Mouse (Mus musculus) midbrain, embryonic 12.5 days (tissue): ENCODE measurements around the gene Afdn. TPM values are rescaled to one million over a fixed set of nuclear protein-coding genes. Genes with fewer than 3 reads are reported as not detected.
"Not testable (repeated sequence)": the region's sequence is repeated elsewhere in the genome, so short reads cannot be mapped to it uniquely, and the experiment has no call there.

Source experiments
- ATAC-seq: fragments of 200-750 bp; cut with Nextera tagmentation; 2 replicates; pipeline ENCODE4 v1.8.0; 2017; ENCODE audit warnings: low read depth, moderate TSS enrichment, moderate library complexity; ENCODE audit not compliant: low FRiP score
- H3K27ac ChIP-seq: fragments of 300-500 bp; sonication (generic); replicated peaks from 2 replicates; pipeline ENCODE4 v1.5.1; 2016; ENCODE audit warnings: mild to moderate bottlenecking
- H3K27me3 ChIP-seq: fragments of 300-500 bp; sonication (generic); 2 replicates; pipeline ENCODE4 v1.6.1; 2016; ENCODE audit warnings: mild to moderate bottlenecking
- H3K36me3 ChIP-seq: fragments of 300-500 bp; sonication (generic); 2 replicates; pipeline ENCODE4 v1.6.1; 2016
- H3K4me1 ChIP-seq: fragments of 300-500 bp; sonication (generic); 2 replicates; pipeline ENCODE4 v1.6.1; 2016
- H3K4me2 ChIP-seq: fragments of 300-500 bp; sonication (generic); replicated peaks from 2 replicates; pipeline ENCODE4 v1.6.1; 2016; ENCODE audit warnings: mild to moderate bottlenecking, moderate library complexity
- H3K4me3 ChIP-seq: fragments of 300-500 bp; sonication (generic); 2 replicates; pipeline ENCODE4 v1.5.1; 2016; ENCODE audit warnings: mild to moderate bottlenecking
- H3K9ac ChIP-seq: fragments of 300-500 bp; sonication (generic); replicated peaks from 2 replicates; pipeline ENCODE4 v1.6.1; 2016; ENCODE audit warnings: mild to moderate bottlenecking, moderate library complexity
- H3K9me3 ChIP-seq: fragments of 300-500 bp; sonication (generic); 2 replicates; pipeline ENCODE4 v1.6.1; 2016; ENCODE audit warnings: mild to moderate bottlenecking
- WGBS: fragments of 180-500 bp; shearing (Covaris S2); methylation state at CpG from one replicate; pipeline ENCODE4 v1.1.7; 2016; 5-methylcytosine and 5-hydroxymethylcytosine counted together
- polyA plus RNA-seq: library from polyadenylated mRNA; unstranded; fragments of >200 nt; fragmentation: Nextera tagmentation; extraction: Ambion mirVana; gene quantifications from 2 replicates; pipeline ENCODE4 v1.2.1, GENCODE M21; 2016

Afdn gene
- polyA plus RNA-seq, 1 experiment from 2014 or later: 162 TPM

- not testable (repeated sequence) for H3K4me1 ChIP-seq, H3K27me3 ChIP-seq, H3K36me3 ChIP-seq, H3K4me2 ChIP-seq, ATAC-seq, H3K27ac ChIP-seq, H3K9me3 ChIP-seq, H3K4me3 ChIP-seq, H3K9ac ChIP-seq
- WGBS: 90% methylated on average over 2 of the region's 2 CpGs
Measured at GRCm38 (mm10) chr17:13935364-13935763, 175.0 kb downstream of the Afdn start.

GRCm38 (mm10) chr17:13937787-13938186 lies 177.4 kb downstream of the Afdn start:
- no peaks in the 10 kb centered on the region for H3K27me3 ChIP-seq
- H3K4me2 ChIP-seq: no peak overlapping the region
- H3K9me3 ChIP-seq: no peaks in the 10 kb centered on the region
- H3K27ac ChIP-seq: no peak overlapping the region
- H3K4me1 ChIP-seq: no peaks in the 10 kb centered on the region
- ATAC-seq: no peak
- no peaks in the 10 kb centered on the region for H3K36me3 ChIP-seq
- no peak overlapping the region for H3K4me3 ChIP-seq
- H3K9ac ChIP-seq: no peak overlapping the region
- 96% methylated on average over 4 of the region's 4 CpGs for WGBS

- WGBS: 93% methylated on average over 3 of the region's 3 CpGs
- H3K27ac ChIP-seq: no peak overlapping the region
- no peak overlapping the region for H3K4me3 ChIP-seq
- no peaks in the 10 kb centered on the region for H3K36me3 ChIP-seq
- no peak overlapping the region for H3K4me2 ChIP-seq
- H3K27me3 ChIP-seq: no peaks in the 10 kb centered on the region
- H3K9ac ChIP-seq: no peak overlapping the region
- no peaks in the 10 kb centered on the region for H3K9me3 ChIP-seq
- no peaks in the 10 kb centered on the region for H3K4me1 ChIP-seq
- ATAC-seq: no peak
Measured at GRCm38 (mm10) chr17:13938652-13939051, 178.3 kb downstream of the Afdn start.

- not testable (repeated sequence) for H3K27ac ChIP-seq, H3K4me2 ChIP-seq, H3K9ac ChIP-seq, H3K9me3 ChIP-seq, H3K36me3 ChIP-seq, H3K27me3 ChIP-seq, ATAC-seq, H3K4me3 ChIP-seq, H3K4me1 ChIP-seq
- WGBS: 83% methylated on average over 2 of the region's 2 CpGs
Measured at GRCm38 (mm10) chr17:13939231-13939630, 178.9 kb downstream of the Afdn start.

GRCm38 (mm10) chr17:13940487-13940886 lies 180.1 kb downstream of the Afdn start:
- no peak overlapping the region for H3K9ac ChIP-seq
- no peak overlapping the region for H3K27ac ChIP-seq
- ATAC-seq: no peak
- no peaks in the 10 kb centered on the region for H3K27me3 ChIP-seq
- no peaks in the 10 kb centered on the region for H3K4me1 ChIP-seq
- no peak overlapping the region for H3K4me2 ChIP-seq
- H3K9me3 ChIP-seq: no peaks in the 10 kb centered on the region
- WGBS: 75% methylated on average over 1 of the region's 1 CpGs
- H3K4me3 ChIP-seq: no peak overlapping the region
- H3K36me3 ChIP-seq: no peaks in the 10 kb centered on the region

- H3K4me3 ChIP-seq, ATAC-seq, H3K9ac ChIP-seq, H3K4me1 ChIP-seq, H3K36me3 ChIP-seq, H3K9me3 ChIP-seq, H3K4me2 ChIP-seq, H3K27me3 ChIP-seq, H3K27ac ChIP-seq: not testable (repeated sequence)
- WGBS: 100% methylated on average over 1 of the region's 2 CpGs
Measured at GRCm38 (mm10) chr17:13948073-13948472, 187.7 kb downstream of the Afdn start, which contains the start of gene Gm7168. Gene Gm7168 (plus strand): TSS chr17:13948373.

- not testable (repeated sequence) for H3K4me2 ChIP-seq, H3K27ac ChIP-seq, H3K4me1 ChIP-seq, ATAC-seq, H3K9ac ChIP-seq, H3K36me3 ChIP-seq, H3K9me3 ChIP-seq, H3K4me3 ChIP-seq, H3K27me3 ChIP-seq
- WGBS: 79% methylated on average over 1 of the region's 1 CpGs
Measured at GRCm38 (mm10) chr17:13951570-13951969, 191.2 kb downstream of the Afdn start.

Other genes starting within 250 kb of the Afdn start
- gene Tcte2, start 1.3 kb downstream of the Afdn start, polyA plus RNA-seq: 12.8 and 16.6 TPM in 2 replicates
- gene Gm7168, start 187.8 kb downstream of the Afdn start, polyA plus RNA-seq: not detected in 2 replicates
- not detected in 2 replicates for gene Gm7356, start 243.2 kb downstream of the Afdn start, polyA plus RNA-seq